Mouse (Mus musculus) kidney, embryonic 14.5 days (tissue): ENCODE results near the gene Dnah6. TPM values are rescaled to one million over a fixed set of nuclear protein-coding genes. Genes with fewer than 3 reads are reported as not detected.

Experiments
- ATAC-seq: fragments of 200-750 bp; cut with Nextera tagmentation; 2 replicates; pipeline ENCODE4 v1.8.0; 2017; ENCODE audit warnings: moderate number of reproducible peaks, mild to moderate bottlenecking, moderate TSS enrichment, moderate library complexity; ENCODE audit not compliant: low FRiP score, low TSS enrichment
- H3K27ac ChIP-seq: fragments of 300-500 bp; sonication (generic); 2 replicates; pipeline ENCODE4 v1.5.1; 2014; ENCODE audit warnings: low read depth, mild to moderate bottlenecking, low read length, moderate library complexity, mixed read lengths
- H3K27me3 ChIP-seq: fragments of 300-500 bp; sonication (generic); 2 replicates; pipeline ENCODE4 v1.6.1; 2014; ENCODE audit warnings: mild to moderate bottlenecking, low read length; ENCODE audit not compliant: control insufficient read depth, insufficient read depth
- H3K36me3 ChIP-seq: fragments of 300-500 bp; sonication (generic); 2 replicates; pipeline ENCODE4 v1.6.1; 2014; ENCODE audit warnings: low read length, mixed read lengths; ENCODE audit not compliant: control insufficient read depth, insufficient read depth
- H3K4me1 ChIP-seq: fragments of 300-500 bp; sonication (generic); 2 replicates; pipeline ENCODE4 v1.6.1; 2014; ENCODE audit warnings: low read length, mixed read lengths; ENCODE audit not compliant: control insufficient read depth, insufficient read depth
- H3K4me2 ChIP-seq: fragments of 300-500 bp; sonication (generic); replicated peaks from 2 replicates; pipeline ENCODE4 v1.6.1; 2014; ENCODE audit warnings: low read depth, mild to moderate bottlenecking, low read length
- H3K4me3 ChIP-seq: fragments of 300-500 bp; sonication (generic); 2 replicates; pipeline ENCODE4 v1.5.1; 2014; ENCODE audit warnings: mild to moderate bottlenecking, low read length
- H3K9ac ChIP-seq: fragments of 300-500 bp; sonication (generic); 2 replicates; pipeline ENCODE4 v1.6.1; 2014; ENCODE audit warnings: low read depth, mild to moderate bottlenecking, low read length, moderate library complexity
- H3K9me3 ChIP-seq: fragments of 300-500 bp; sonication (generic); 2 replicates; pipeline ENCODE4 v1.6.1; 2016; ENCODE audit warnings: low read length; ENCODE audit not compliant: control insufficient read depth
- WGBS: fragments of 180-500 bp; shearing (Covaris S2); extraction: QIAGEN DNeasy Blood & Tissue Kit; methylation state at CpG from one replicate; pipeline ENCODE4 v1.1.7; 2014; 5-methylcytosine and 5-hydroxymethylcytosine counted together
- polyA plus RNA-seq: library from polyadenylated mRNA; unstranded; fragments of >200 nt; fragmentation: Nextera tagmentation; extraction: Ambion mirVana; gene quantifications from 2 replicates; pipeline ENCODE4 v1.2.1, GENCODE M21; 2014

Dnah6 gene
- polyA plus RNA-seq, 1 experiment from 2014 or later: 0.05 TPM

DNA sequence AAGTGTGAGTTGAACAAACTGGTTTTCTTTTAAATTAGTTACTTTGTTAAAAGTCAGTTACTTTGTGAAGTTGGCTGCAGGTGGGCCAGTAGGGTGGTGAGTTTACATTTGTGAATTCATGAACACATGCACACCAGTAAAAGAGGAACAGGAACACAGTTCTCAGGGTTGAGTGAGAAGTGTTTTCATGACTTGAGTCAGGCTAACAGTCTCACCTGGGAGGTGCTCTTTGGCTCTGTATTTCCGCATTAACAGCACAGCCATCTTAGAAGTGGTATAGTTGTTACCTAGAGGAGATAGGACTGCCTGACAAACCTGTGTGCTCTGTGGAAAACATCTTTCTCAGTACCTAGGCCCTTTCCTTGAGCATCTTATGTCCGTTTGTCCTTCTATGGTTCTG is 31.6 kb upstream of the Dnah6 start:
- WGBS: 90% methylated on average over 2 of the region's 2 CpGs
- Histone ChIP-seq H3K36me3 (peaks cover 10% of the 10 kb centered on the region; the same call in 1 of the 2 replicates), H3K27me3 (no peaks in the 10 kb centered on the region), H3K4me2 (no peak overlapping the region), H3K27ac (no peak overlapping the region), H3K4me3 (no peak overlapping the region), H3K9ac (no peak overlapping the region), H3K9me3 (no peaks in the 10 kb centered on the region), H3K4me1 (peaks cover 10% of the 10 kb centered on the region)
- no peak for ATAC-seq

DNA sequence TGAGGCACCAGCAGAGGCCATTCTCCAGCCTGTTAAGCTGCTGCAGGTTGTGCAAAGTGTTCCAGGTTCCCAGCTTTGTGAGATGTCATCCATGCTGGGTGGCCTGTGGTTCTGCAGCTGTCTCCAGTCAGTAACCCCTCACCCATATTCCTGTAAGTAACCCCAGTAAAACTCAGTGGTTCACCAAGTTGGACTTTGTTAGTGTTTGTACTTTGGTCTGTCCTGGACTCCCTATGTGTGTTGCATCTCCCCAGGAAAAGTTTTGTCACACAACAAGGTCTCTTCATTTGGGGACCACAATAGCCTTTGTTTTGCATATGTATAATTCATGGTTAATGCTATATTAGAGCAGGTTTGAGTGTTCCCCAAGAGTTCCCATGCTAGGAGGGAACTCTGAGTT is 30.9 kb upstream of the Dnah6 start:
- Histone ChIP-seq H3K4me2 (no peak overlapping the region), H3K27ac (no peak overlapping the region), H3K36me3 (peaks cover 5% of the 10 kb centered on the region; the same call in 1 of the 2 replicates), H3K4me1 (peaks cover 10% of the 10 kb centered on the region), H3K9ac (no peak overlapping the region), H3K9me3 (no peaks in the 10 kb centered on the region), H3K27me3 (no peaks in the 10 kb centered on the region), H3K4me3 (no peak overlapping the region)
- no peak for ATAC-seq

DNA sequence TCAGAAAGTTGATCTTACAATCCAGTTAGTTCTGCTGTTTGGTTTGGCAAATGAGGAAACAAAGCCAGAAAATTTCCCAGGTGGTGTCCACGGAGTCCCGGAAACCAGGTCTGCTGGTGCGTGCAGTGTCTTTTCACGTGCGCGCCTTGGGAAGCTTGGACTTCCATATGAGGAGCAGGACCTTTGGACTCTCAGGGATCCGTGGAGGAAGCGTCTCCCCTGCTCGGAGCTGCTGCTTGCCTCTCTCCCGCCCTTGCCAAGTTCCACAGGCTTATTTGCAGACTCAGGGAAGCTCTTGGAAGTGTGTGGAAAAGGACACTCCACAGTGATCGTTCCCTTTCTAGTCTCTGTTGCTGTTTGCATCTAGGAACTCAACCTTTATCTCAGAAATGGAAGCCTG is 29.9 kb upstream of the Dnah6 start:
- H3K27ac ChIP-seq: no peak overlapping the region
- no peaks in the 10 kb centered on the region for H3K9me3 ChIP-seq
- no peak overlapping the region for H3K4me2 ChIP-seq
- no peak for ATAC-seq
- 90% methylated on average over 11 of the region's 11 CpGs for WGBS
- H3K27me3 ChIP-seq: no peaks in the 10 kb centered on the region
- 0 out of 2 replicates have a peak, but pooled peaks cover 1% of the 10 kb centered on the region for H3K36me3 ChIP-seq
- H3K9ac ChIP-seq: no peak overlapping the region
- peaks cover 10% of the 10 kb centered on the region for H3K4me1 ChIP-seq
- no peak overlapping the region for H3K4me3 ChIP-seq

DNA sequence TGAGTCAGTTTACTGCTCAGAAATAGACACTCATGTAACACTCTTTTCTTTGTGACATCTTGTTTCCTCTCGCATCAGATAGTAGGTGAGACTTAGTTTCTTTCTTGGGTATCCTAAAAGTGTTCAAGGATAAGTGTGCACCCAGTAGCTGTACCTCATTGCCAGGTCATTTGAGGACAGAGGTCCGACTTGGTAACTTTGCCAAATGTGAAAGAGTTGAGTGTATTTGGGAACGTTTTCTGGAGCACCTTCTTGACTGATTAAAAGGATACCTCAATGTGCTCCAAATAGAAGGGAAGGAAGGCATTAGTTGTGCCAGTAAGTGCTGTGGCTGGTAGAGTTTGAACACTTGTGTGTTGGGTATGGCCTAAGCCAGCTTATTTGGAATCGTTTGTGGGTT is 28.4 kb upstream of the Dnah6 start:
- no peak for ATAC-seq
- H3K9me3 ChIP-seq: no peaks in the 10 kb centered on the region
- peak overlapping the region; percentile 78 for H3K4me2 ChIP-seq
- H3K4me3 ChIP-seq: peak overlapping the region; percentile 92; the same call in 1 of the 2 replicates
- H3K27me3 ChIP-seq: no peaks in the 10 kb centered on the region
- WGBS: 92% methylated on average over 4 of the region's 4 CpGs
- peaks cover 10% of the 10 kb centered on the region for H3K4me1 ChIP-seq
- no peaks in the 10 kb centered on the region for H3K36me3 ChIP-seq
- no peak overlapping the region for H3K9ac ChIP-seq
- no peak overlapping the region for H3K27ac ChIP-seq

DNA sequence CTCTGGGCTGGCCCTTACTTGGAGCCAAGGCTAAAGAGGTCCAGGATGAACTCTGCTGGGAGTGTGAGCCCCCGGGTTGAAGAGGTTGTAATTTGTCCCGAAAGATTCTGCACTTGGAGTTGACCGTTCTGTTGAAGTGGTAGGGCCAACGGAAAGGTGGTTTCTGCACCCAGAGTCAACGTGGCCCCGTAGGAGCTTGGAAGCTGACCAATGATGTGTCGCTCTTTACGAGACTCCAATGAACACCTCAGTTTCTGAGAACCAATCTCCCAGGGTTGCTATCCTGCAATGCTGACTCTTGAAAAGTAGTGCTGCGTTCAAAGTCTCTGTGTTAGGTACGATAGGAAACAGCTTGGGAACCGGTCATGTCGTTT is 27.6 kb upstream of the Dnah6 start:
- no peak for ATAC-seq
- H3K27me3 ChIP-seq: no peaks in the 10 kb centered on the region
- peak overlapping the region; percentile 78 for H3K4me2 ChIP-seq
- peak overlapping the region; percentile 71; the same call in 1 of the 2 replicates for H3K27ac ChIP-seq
- 6% methylated on average over 12 of the region's 12 CpGs for WGBS
- peak overlapping the region; percentile 92 for H3K4me3 ChIP-seq
- no peaks in the 10 kb centered on the region for H3K36me3 ChIP-seq
- H3K9me3 ChIP-seq: no peaks in the 10 kb centered on the region
- H3K9ac ChIP-seq: peak overlapping the region; percentile 91
- peaks cover 10% of the 10 kb centered on the region for H3K4me1 ChIP-seq

DNA sequence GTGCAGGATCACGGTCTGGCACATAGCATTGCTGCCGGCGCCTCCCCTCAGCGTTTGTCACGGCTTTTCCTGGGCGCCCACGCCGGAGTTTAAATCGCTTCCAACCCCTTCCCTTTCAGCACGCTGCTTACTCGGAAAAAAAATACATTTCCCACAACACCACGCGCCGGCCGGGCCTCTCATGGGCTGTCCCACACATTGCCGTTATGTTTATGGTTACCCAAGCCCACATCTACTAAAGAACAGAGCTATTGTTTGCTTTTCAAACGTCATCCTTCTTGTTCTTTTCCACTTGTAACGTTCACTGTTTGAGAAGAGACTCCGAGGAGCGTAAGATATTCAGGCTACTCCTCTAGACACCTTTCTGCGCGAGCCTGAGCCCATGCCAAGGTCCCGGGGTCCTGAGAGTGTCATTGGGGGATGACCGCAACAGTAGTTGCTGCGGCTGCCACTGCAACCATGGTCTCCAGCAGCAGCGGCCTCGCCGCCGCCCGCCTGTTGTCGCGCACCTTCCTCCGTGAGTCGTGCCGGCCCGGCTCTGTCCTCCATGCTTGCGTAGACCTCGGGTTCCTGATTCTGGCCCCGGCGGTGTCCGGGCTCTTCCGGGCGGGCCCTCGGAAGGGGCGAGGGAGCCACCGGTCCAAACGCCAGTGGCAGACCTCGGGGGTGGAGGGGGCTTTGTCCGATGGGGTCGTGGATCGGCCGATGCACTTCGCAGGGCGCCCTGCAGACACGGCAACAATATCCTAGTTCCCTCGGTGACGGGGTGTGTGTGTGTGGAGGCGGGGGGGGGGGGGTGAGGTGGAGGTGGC is 27.0 kb upstream of the Dnah6 start, which contains the start of gene Suclg1:
Gene Suclg1 (plus strand): TSS at position 146 of the 812 bp plus-strand sequence.
- Histone ChIP-seq H3K36me3 (no peaks in the 10 kb centered on the region), H3K27me3 (no peaks in the 10 kb centered on the region), H3K4me3 (peak within 1 kb of the TSS; percentile 92), H3K4me1 (peaks cover 10% of the 10 kb centered on the region), H3K27ac (peak within 1 kb of the TSS; percentile 71), H3K9me3 (no peaks in the 10 kb centered on the region), H3K4me2 (peak within 1 kb of the TSS; percentile 78), H3K9ac (peak within 1 kb of the TSS; percentile 91)
- ATAC-seq: peak; percentile 96
- WGBS: under 1% methylated on average over 57 of the region's 58 CpGs

DNA sequence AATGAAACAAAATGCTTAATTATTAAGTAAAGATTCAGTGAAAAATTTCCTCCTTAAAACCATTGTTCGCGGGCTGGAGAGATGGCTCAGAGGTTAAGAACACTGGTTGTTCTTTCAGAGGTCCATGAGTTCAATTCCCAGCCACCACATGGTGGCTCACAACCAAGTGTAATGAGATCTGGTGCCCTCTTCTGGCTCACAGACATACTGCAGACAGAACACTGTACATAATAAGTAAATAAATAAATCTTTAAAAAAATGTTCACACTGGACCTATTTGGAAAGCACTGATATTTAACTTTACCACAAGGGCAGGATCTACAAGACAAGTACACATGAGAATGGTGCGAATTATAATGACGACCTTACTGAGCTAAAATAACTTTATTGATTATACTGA is 26.0 kb upstream of the Dnah6 start:
- no peak overlapping the region for H3K9ac ChIP-seq
- ATAC-seq: no peak

DNA sequence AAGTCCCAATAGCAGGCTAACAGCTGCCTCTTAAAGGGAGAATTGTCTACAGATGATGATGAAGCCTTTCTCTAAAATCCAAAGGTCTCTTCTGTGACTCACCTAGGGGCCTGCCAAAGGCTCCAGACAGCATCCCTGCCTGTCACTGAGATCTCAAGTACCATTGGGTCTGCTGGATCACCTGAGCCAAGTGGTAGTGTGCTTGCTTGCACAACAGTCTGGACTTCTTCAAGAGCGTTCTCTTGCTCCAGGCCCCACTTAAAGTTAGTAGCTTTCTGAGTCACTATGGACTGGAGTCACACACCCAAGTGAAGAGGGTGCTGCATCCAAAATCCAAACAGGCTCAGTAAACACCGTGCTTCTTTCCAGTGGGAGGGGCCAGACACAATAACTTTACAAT is 25.4 kb upstream of the Dnah6 start:
- ATAC-seq: no peak
- no peaks in the 10 kb centered on the region for H3K36me3 ChIP-seq
- no peaks in the 10 kb centered on the region for H3K27me3 ChIP-seq
- H3K27ac ChIP-seq: no peak overlapping the region
- 77% methylated on average over 2 of the region's 2 CpGs for whole genome bisulfite sequencing
- H3K4me1 ChIP-seq: peaks cover 10% of the 10 kb centered on the region
- no peak overlapping the region for H3K4me2 ChIP-seq
- H3K9ac ChIP-seq: no peak overlapping the region
- H3K4me3 ChIP-seq: no peak overlapping the region
- H3K9me3 ChIP-seq: no peaks in the 10 kb centered on the region

More for the DNA sequence above, 26.0 kb upstream of the Dnah6 start:
- no peaks in the 10 kb centered on the region for H3K9me3 ChIP-seq
- WGBS: 45% methylated on average over 4 of the region's 4 CpGs
- no peaks in the 10 kb centered on the region for H3K27me3 ChIP-seq
- H3K4me2 ChIP-seq: peak overlapping the region; percentile 78
- peaks cover 10% of the 10 kb centered on the region for H3K4me1 ChIP-seq
- no peaks in the 10 kb centered on the region for H3K36me3 ChIP-seq
- H3K4me3 ChIP-seq: peak overlapping the region; percentile 92
- no peak overlapping the region for H3K27ac ChIP-seq

DNA sequence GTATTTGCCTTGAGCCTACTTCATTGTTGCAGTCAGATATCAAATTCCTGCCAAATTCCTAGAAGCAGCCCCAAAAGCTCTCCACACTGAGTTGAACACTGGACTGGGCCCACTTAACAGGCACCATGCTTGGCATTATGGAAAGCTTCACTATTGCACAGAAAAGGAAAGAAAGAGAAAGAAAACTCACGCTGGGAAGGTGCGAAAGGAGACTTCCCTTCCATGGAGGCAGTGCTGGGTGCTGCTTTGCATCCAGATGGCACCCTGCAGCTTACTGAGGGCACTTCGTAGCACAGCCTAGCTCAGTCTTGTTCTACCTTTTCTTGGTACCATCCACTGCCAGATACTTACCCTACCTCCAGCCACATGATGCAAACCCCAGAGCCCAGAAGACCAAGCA is 14.2 kb upstream of the Dnah6 start:
- 81% methylated on average over 3 of the region's 3 CpGs for WGBS
- H3K36me3 ChIP-seq: no peaks in the 10 kb centered on the region
- no peaks in the 10 kb centered on the region for H3K27me3 ChIP-seq
- 0 out of 2 replicates have a peak, but pooled peaks cover 2% of the 10 kb centered on the region for H3K9me3 ChIP-seq
- no peak overlapping the region for H3K27ac ChIP-seq
- ATAC-seq: no peak
- H3K4me1 ChIP-seq: no peaks in the 10 kb centered on the region
- no peak overlapping the region for H3K4me3 ChIP-seq
- no peak overlapping the region for H3K4me2 ChIP-seq
- no peak overlapping the region for H3K9ac ChIP-seq
